Mouse (Mus musculus) mouse trophoblast stem cell (cell line): ENCODE measurements around the gene Rps19.

ENCODE experiments used
- in situ Hi-C, 2 experiments: fragments of 300-500 bp; cut with MseI, MboI; formaldehyde crosslinking; loops; 2 replicates in 1 of 2; 3 replicates in 1 of 2; pipeline ENCODE4 v1.15.1; 2025

Rps19 gene

DNA sequence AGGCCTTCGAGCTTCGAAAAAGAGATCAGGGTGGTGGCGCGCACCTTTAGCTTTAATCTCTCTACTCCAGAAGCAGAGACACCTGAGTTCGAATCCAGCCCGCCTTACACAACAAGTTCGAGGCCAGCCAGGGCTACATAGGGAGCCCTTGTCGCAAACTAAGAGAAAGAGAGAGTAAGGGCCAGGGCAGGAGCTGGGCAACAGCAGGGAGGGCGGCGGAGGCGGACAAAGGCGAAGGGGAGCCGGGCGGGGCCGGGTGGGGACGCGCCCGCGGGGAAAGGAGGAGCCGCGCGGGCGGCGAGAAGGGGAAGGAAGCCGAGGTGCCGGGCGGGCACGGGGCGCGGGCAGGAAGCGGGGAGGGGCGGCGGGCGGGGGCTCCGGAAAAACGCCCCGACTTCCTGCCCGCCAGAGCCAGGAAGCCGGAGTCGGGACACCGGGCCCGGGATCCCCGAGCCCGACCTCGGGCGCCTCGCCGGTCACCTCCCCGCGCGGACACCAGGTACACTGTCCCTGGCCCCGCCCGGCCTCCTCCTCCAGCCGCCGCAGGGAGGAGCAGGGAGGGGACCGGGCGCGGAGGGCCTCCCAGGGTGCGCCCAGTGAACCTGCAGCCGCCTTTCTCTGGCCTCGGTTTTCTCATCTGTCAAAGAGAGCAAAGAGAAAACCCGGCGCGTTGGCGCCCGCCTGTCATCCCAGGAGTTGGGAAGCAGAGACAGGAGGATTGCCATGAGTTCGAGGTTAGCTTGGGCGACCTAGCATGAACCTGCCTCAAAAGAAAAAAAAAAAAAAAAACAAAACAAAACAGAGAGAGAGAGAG lies 18.7 kb downstream of the Rps19 start, which contains the start of gene Arhgef1:
Gene Arhgef1, plus strand, starts transcription at position 283 of the 814 bp plus-strand sequence.
- in situ Hi-C loops = no loop called here

DNA sequence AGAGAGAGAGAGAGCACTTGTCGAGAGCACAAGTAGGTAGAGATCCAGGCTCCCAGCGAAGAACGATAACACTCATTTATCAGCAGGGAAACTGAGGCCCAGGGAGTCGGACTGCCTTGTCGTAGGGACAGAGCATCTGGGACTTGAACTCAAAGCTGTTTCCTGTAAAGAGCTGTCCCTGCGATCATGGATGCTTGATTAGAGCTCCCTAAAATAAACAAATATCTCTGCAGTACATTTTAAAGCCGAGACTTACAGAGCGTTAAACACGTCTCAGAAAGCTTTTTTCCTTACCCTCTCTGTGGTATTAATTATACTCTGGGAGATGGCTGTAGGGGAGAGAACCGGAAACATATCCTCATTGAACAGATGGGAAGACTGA lies 19.3 kb downstream of the Rps19 start:
- in situ Hi-C loops = no loop called here

- in situ Hi-C loops = no loop called here
These were observed 19.9 kb downstream of the Rps19 start for GRCm38 (mm10) chr7:24904070-24904483.

GRCm38 (mm10) chr7:24904936-24905335 lies 20.8 kb downstream of the Rps19 start:
- in situ Hi-C loops = no loop called here

- in situ Hi-C loops = no loop called here
These were observed 22.4 kb downstream of the Rps19 start for GRCm38 (mm10) chr7:24906551-24906950.

DNA sequence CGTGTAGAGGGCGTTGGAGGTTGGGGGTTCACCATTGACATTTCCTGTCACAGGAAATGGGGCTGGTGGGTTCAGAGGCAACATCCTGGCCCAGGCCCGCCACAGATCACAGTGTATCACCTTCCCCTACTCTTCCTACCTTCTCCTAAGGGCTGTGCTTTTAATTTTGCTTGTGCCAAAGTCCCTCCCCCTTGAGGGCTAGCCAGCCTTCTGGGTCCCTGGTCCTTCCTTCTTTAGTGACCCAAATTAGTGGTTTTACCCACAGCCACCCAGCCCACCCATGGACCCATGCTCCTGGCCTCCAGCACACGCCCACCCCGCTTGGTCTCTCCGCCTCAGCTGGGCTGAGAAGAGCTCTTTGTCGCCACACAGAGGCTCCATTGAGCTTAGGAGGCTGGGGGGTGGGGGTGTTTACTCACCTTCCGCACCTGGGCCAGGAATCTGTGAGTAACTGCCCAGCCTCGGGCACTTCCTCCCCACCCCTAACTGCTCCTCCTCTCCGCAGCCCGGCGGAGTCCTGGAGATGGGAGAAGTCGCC lies 23.1 kb downstream of the Rps19 start:
- in situ Hi-C loops = no loop called here

DNA sequence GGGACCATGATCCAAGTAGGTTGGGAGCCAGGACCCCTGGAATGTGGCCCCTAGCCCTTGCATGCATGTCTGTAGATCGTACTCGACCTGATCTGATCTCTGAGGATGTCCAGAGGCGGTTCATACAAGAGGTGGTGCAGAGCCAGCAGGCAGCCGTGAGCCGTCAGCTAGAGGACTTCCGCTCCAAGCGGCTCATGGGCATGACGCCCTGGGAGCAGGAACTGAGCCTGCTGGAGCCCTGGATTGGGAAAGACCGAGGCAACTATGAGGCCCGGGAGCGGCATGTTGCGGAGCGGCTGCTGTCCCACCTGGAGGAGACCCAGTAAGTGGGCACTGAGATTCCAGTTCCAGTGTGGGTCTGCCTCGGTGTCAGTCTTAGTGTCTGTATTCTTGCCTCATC lies 28.3 kb downstream of the Rps19 start:
- in situ Hi-C loops = no loop called here

DNA sequence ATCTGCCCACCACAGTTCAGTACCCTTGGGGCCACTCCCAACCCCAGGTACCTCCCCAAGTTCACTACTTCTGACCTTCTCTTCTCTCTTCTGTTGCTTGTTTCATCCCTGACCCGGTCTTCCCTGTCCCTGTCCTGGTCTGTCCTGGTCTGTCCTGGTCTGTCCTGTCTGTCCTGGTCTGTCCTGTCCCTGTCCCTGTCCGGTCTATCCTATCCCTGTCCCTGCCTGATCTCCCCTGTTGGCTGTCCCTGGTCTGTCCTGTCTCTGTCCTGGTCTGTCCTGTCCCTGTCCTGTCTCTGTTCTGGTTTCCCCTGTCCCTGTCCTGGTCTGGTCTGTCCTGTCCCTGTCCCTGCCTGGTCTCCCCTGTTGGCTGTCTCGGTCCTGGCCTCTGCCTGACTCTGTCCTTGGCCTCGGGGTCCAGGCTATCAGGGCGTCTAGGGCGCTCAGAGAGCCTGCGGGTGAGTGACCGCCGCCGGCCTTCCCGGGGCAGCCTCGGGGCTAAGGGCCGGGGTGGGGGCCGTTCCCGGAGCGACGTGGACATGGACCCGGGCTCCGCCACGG lies 34.7 kb downstream of the Rps19 start:
- in situ Hi-C loops = no loop called here

DNA sequence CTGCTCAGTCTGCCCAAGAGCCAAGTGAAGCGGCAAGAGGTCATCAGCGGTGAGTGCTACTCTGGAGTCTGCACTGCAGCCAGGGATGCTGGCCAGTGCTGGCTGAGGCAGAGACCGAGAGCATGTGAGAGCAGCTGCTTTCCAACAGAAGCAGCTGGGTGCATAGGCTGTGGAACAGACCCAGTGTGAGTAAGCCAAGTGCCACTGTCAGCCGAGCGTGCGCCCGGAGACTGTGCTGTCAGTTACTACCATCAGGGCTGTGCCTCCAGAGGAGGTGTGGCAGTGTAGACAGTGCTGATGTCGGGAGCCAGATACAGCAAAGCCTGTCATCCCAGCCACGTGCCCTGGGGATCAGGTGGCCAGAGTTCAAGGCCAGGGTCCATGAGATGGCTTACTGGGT lies 35.6 kb downstream of the Rps19 start:
- in situ Hi-C loops = no loop called here

DNA sequence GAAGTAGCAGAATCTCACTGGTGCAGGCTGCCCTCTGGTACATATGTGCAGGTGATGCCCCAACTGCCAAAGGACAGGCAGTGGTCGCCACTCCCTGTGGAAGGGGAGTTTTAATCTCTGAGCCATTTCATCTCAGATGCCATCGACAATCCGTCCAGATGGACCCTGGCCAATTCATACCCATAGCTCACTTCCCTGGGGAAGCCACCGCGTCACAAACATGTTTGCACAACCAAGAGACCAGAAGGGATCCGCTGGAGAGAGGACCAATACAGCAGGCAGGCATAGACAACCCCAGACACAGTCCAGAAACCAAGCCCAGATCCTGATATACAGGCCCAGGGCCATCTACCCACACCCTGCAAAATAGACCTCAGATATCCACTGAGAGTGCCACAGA lies 46.3 kb downstream of the Rps19 start:
- in situ Hi-C loops = no loop called here

DNA sequence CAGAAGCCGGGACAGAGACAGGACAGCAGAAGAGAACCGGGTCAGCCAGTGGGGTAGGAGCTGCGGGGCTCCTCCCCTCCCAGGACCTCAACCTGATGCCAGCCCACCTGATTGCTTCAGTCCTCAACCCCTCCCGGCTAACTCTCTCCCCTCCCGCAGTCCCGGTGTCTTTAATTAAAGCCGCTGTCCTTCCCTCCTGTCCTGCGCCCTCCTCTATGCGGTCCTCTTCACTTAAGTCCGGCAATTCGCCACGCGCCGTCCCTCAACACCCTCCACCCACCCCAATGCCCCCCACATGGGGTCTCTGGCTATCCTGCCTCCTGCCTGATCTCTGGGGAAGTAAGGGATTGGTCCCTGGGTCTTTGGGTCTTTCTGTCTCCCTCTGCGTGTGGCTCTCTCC lies 47.5 kb downstream of the Rps19 start:
- in situ Hi-C loops = no loop called here
